Mouse (Mus musculus) left cerebral cortex, adult 6 months (tissue): Measurements from ENCODE around the gene Noto. TPM values are rescaled to one million over a fixed set of nuclear protein-coding genes. Genes with fewer than 3 reads are reported as not detected.

Source experiments
- long read RNA-seq, 2 experiments: library from polyadenylated mRNA; unstranded; transcript quantifications; one replicate each; pipeline ENCODE4 v2.0.0; 2019 to 2020
- polyA plus RNA-seq: library from polyadenylated mRNA; unstranded; fragments of <200 nt; fragmentation: Nextera tagmentation; gene quantifications from 2 replicates; pipeline ENCODE4 v1.2.3, GENCODE M21; 2021

Gene Noto
- polyA plus RNA-seq = not detected in 2 replicates
- long read RNA-seq, experiment 1 = 0 reads
- long read RNA-seq, experiment 2 = 0 reads

DNA sequence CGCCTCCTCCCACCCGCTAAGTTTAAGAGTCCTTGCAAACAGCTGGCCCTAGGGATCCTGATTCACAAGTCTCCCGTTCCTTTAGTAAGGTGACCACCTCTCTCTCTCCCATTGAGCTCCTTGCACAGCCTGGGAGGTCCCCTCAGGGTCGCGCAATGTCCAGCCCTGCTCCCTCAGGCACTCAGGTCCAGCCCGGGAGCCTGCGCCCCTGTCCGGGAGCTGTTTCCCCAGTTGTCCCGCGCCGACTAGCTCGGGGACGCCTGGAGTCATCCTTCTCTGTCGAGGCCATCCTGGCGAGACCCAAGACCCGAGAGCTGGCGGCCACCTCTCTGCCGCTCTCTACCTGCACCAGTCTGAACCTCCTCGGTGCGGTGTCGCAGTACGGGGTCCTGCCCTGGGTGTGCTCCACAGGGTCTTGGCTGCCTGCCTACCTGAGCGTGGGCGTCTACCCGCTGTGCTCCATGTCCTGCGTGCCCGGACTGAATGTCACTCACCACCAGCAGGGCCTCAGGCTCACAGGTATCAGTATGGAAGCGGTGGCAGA, at the start of gene Noto:
TSS of gene Noto (plus strand) at position 51 of the 544 bp plus-strand sequence.

GRCm38 (mm10) chr6:85373951-85374733, 49.5 kb upstream of the Noto start, which contains the start of gene Rab11fip5:
TSS of gene Rab11fip5 (minus strand) at chr6:85374634.

GRCm38 (mm10) chr6:85431842-85432431, 8.3 kb downstream of the Noto start, which contains the start of gene Smyd5:
TSS of gene Smyd5 (plus strand) at chr6:85431989.

GRCm38 (mm10) chr6:85450697-85451663, 27.3 kb downstream of the Noto start, which contains the start of gene Cct7:
TSS of gene Cct7 (plus strand) at chr6:85451514.

GRCm38 (mm10) chr6:85451664-85452410, 28.2 kb downstream of the Noto start, which contains the start of gene Pradc1:
TSS of gene Pradc1 (minus strand) at chr6:85451970.

Other genes with a start within 250 kb of the Noto start
- gene Emx1, start 236.4 kb upstream of the Noto start, polyA plus RNA-seq = 21.4 and 37.7 TPM in 2 replicates
- gene Sfxn5, start 90.5 kb upstream of the Noto start, polyA plus RNA-seq = 295 and 332 TPM in 2 replicates
- gene Rab11fip5, start 49.3 kb upstream of the Noto start, polyA plus RNA-seq = 8.0 and 17.1 TPM in 2 replicates
- gene Smyd5, start 8.1 kb downstream of the Noto start, polyA plus RNA-seq = 23.9 and 24.7 TPM in 2 replicates
- gene Cct7, start 27.6 kb downstream of the Noto start, polyA plus RNA-seq = 262 and 371 TPM in 2 replicates
- gene Pradc1, start 28.1 kb downstream of the Noto start, polyA plus RNA-seq = 43.8 and 46.2 TPM in 2 replicates
- 13.2 and 15.0 TPM in 2 replicates for gene Fbxo41, start 79.1 kb downstream of the Noto start, polyA plus RNA-seq
- gene Egr4, start 89.7 kb downstream of the Noto start, polyA plus RNA-seq = 6.2 and 72.1 TPM in 2 replicates
- gene Alms1, start 163.6 kb downstream of the Noto start, polyA plus RNA-seq = 0.43 and 0.53 TPM in 2 replicates